Mouse (Mus musculus) 416B (cell line): Measurements from ENCODE around the gene Cds2.
A peak's percentile ranks its signal among the peaks of the same experiment; 100 is the strongest.
"Not testable (repeated sequence)": the region's sequence is repeated elsewhere in the genome, so short reads cannot be mapped to it uniquely, and the experiment has no call there.

ENCODE experiments used
- DNase-seq: peaks from one replicate; pipeline ENCODE4 v3.0.0; 2011; ENCODE audit warnings: low read depth

The Cds2 gene

GRCm38 (mm10) chr2:132262879-132263398 is at the start of gene Cds2:
Gene Cds2 (plus strand): TSS chr2:132263148.
- DNase-seq, result peak; percentile 99

DNA sequence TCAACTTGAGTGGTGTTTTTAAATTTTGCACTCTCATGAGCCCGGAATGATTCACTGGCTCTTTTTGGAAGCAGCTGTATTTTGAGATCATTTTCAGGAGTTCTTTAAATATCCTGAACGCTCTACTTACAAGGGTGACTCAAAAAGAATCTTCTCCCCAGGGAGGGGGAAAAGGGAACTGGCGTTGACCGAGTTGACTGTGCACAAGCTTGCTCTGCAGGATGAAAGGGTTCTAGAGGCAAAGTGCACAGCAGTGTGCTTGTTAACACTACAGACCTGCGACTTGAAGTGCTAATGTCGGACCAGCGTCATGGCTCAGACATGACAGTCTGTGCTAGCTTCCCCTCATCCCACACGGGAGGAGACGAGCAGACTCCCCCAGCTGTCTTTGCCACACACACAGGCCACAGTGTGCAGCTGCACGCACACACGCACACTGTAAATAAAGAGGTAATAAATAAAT is 41.3 kb upstream of the Cds2 start:
- DNase-seq, result no peak

- no peak for DNase-seq
These were observed 38.6 kb upstream of the Cds2 start for GRCm38 (mm10) chr2:132224359-132224758.

DNA sequence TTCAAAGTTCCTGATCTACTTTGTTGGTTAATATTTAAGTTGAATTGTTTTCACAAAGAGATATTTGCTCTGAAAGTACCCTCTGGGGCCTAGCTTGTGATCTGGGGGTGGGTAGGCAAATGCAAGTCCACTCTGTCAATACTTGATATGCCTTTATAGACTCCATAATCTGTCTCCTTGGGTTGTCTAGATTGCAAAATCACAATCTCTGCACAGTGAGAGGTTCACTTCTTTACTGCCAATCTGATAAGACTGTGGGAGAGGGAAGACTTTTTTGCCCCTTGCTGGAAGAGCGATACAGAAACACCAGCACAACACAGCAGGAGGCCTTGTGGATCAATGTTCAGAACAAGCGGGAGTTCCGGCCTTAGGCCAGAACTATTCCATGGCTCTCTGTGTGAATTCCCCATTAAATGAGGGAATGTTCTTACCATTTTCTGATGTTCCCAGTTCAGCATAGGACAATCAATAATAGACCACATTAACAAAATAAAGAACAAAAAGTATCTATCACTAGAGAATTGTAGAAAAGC is 30.5 kb upstream of the Cds2 start:
- no peak for DNase-seq

GRCm38 (mm10) chr2:132233985-132234765 is 28.8 kb upstream of the Cds2 start:
- no peak for DNase-seq

GRCm38 (mm10) chr2:132235291-132235690 is 27.7 kb upstream of the Cds2 start:
- no peak for DNase-seq

- DNase-seq, result no peak
These were observed 27.0 kb upstream of the Cds2 start for GRCm38 (mm10) chr2:132235975-132236374.

DNA sequence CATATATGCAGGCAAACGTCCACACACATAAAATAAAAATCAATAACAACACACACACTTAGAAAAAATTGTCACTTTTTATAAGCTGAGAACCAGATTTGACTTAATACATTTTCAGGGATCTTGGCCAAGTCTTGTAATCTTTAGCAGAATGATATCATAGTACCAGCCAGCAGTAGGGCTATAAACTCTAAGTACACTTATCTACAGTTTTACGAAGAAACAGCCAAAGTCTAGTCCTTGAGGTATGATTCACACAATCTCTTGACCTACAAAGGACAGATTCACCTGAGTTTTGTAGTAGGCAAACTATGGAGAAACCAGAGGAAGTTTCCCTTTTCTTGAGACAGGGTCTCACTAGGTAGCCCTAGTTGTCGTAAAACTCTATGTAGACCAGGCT is 23.5 kb upstream of the Cds2 start:
- DNase-seq, result not testable (repeated sequence)

DNA sequence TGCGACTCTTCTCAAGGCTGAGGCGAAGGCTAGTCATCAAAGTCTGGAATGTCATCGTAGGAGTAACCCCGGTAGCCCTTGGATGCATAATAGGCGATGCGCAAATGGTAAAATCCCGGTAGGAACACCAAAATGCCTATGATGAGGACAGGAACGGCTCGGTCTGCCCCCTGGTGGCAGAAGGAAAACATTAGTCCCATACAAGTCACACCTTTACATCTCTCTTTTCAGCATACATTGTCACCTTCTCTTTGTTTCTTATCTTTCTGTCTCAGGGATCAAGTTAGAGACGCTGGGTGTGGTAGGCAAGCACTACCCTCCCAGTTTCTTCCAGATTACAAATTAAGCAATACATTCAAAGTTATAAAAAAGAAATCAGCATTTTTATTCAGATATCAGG is 22.5 kb upstream of the Cds2 start:
- peak; percentile 44 for DNase-seq

DNA sequence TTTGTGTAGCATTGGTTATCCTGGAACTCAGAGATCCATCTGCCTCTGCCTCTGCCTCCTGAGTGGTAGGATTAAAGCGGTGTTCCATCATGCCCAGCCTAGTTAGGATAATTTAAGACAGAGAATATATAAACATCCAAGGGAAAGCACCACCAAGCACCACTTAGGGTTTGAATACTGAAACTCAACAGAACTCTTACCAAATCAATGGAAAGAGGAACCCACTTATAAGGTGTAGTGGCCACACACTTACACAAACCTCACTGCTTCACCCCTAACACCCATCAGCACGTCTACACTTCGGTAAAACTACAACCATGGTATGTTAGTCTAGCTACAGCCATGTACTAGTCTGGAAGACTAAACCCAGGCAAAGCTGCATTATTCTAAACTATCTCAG is 19.6 kb upstream of the Cds2 start:
- DNase-seq, result peak; percentile 29

GRCm38 (mm10) chr2:132247539-132248313 is 15.2 kb upstream of the Cds2 start, which contains the start of gene Tmem230:
Gene Tmem230 (minus strand): TSS chr2:132247807.
- DNase-seq, result peak; percentile 98

- DNase-seq, result no peak
These were observed 11.0 kb upstream of the Cds2 start for GRCm38 (mm10) chr2:132251911-132252310.

DNA sequence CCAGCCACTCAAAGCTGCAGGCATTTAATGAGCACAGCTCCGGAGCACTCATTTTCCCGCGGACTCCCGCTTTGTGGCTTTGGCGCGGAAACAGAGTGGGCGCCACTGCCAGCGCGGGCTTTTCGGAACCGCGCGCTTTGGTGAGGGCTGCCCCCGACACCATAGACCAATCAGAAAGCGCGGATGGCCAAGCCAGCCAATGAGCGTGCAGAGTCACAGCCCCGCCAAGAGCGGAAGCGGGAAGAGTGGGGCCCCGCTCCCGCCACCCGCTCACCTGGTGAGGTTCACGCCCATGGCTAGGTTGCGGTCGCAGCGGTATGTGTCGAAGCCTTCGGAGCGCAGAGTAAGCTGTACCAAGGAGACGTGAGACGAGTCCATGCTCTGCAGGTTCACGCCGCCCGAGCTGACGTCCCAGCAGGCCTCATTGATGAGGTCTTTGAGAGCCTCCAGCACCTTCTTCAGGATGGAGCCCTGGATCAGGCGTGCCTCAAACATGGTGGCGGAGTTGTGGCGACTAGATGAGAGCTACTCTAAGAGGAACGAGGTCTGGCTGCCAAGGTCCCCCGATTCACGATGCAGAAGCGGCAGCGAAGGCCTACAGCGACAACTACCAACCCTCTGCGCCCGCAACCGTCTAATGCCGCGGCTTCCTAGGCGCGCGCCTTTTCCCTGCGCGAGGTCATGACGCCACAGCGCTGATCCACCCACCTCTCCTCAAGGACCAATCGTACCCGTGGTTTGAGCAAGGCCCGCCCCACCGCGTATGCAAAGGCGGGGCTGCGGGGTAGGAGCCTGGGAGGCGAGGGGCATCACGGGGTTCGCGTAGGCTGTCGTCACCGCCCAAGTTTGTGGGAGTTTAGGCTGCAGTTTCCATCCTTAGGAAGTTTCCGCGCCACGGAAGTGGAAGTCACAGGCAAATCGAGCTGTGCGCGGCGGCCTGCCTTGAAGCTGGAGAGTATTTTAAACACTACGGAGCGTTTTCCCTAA is 10.1 kb upstream of the Cds2 start, which contains the start of gene Pcna:
TSS of gene Pcna (minus strand) at position 773 of the 987 bp plus-strand sequence.
- peak; percentile 99 for DNase-seq

GRCm38 (mm10) chr2:132253603-132254002 is 9.3 kb upstream of the Cds2 start:
- DNase-seq, result no peak

- no peak for DNase-seq
These were observed 5.4 kb upstream of the Cds2 start for GRCm38 (mm10) chr2:132257350-132258068.

GRCm38 (mm10) chr2:132260601-132261000 is 2.3 kb upstream of the Cds2 start:
- peak; percentile 19 for DNase-seq

- DNase-seq, result peak; percentile 34
These were observed 773 bp upstream of the Cds2 start for GRCm38 (mm10) chr2:132262175-132262574.

- peak; percentile 62 for DNase-seq
These were observed 695 bp downstream of the Cds2 start for GRCm38 (mm10) chr2:132263421-132264265.

DNA sequence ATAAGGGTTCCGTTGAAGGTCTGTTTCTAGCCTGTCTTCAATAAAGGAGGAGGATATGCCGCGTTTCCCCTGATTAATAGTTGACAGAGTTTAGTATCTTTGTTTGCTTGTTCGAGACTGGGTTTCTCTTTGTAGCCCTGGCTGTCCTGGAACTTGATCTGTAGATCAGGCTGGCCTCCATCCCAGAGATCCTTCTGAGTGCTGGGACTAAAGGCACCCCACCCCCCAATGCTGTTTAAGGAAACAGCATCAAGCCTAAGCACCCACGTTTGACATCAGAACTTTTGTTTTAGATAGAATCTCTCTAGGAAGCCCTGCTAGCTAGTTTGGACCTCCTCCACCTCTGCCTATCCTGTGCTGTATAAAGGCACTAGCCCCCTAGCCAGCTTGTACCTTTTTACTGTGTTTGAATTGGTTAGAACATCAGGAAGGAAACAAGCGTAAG is 1.3 kb downstream of the Cds2 start:
- no peak for DNase-seq

DNA sequence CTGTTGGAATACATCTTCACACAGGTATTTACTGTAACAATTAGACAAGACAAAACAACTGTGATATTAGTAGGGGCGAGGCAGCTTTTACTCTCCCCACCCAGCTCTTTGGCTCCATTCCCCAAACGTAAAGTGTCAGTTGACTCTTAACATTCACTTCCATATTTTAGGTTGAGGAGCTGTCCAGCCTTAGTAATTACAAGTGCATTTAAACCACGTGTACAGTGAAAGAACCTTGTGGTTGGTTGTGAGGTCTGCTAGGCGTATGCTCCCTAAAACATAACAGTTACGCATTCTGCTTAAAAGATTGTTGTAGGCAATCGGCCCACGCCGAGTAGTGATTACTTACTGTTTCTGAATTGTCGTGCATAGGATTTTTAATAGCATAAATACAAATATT is 2.2 kb downstream of the Cds2 start:
- DNase-seq, result peak; percentile 63
